Mouse (Mus musculus): ENCODE data around the gene Gpank1. TPM values are rescaled to one million over a fixed set of nuclear protein-coding genes. Genes with fewer than 3 reads are reported as not detected.

Gene Gpank1
- total RNA-seq (2023; ENCODE audit: inconsistent age) = 24.7 to 31.8 TPM (median 30.3 TPM) in 4 replicates

DNA sequence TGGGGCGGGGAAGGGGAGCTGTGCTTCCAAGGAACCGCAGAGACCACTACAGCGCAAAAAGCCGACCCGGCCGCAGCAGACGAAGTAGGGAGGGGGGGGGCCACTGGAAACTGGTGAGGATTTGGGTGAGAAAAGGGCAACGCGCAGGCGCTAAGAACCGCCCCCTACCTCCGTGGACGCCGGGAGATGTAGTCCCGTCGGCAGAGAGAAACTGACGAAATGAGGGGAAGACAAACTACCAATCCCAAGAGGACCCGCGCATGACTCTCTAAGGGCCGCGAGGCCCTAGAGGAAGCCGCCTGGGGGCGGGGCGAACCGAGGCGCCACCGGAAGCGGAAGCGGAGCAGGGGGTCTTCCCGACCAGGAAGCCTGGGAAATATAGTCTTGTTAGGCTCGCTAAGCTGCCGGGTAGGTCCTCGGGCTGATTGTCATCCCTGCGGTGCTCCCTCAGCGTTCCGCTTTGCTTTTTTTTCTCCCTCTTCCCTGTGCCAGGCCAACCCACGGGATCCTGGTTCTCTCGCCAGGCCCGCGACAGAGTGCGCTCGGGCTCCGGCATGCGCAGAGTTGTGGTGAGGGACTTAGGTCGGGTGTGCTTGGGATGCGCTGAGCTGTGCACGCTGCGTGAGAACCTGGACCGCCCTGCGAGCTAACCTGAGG lies at the start of gene Gpank1:
TSS of gene Gpank1 (plus strand) at position 313 of the 657 bp plus-strand sequence.

DNA sequence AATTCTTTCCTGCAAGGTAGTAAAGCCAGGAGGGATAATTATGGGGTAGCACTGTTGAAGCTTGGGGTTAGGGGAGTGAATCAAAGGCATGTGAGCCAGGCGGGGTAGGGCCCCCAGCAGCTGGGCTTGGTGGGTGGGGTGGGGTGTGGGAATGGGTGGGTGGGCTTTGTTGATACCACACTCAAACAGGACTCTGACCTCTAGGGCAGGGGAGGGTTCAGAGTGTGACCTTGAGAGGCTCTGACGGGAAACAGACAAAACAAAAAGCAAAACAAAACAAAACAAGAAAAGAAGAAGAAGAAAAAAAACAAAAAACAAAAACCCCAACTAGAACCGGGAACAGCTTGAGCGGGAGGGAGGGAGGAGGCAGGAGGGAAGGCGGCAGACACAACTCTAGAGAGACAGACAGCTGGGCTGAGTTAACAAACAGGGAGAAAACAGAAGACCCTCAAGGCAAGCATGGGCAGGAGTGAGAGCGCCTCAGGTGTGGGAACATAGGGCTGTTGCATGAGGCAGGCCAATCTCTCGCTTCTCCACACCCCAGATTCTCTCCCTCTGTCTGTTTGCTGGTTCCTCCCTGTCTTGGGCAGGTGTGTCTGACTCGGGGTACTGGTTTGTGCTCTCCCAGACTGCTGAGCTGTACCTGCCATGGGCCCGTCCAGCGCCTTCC lies 44.6 kb upstream of the Gpank1 start, which contains the start of gene Ly6g6e:
TSS of gene Ly6g6e (plus strand) at position 396 of the 670 bp plus-strand sequence.

DNA sequence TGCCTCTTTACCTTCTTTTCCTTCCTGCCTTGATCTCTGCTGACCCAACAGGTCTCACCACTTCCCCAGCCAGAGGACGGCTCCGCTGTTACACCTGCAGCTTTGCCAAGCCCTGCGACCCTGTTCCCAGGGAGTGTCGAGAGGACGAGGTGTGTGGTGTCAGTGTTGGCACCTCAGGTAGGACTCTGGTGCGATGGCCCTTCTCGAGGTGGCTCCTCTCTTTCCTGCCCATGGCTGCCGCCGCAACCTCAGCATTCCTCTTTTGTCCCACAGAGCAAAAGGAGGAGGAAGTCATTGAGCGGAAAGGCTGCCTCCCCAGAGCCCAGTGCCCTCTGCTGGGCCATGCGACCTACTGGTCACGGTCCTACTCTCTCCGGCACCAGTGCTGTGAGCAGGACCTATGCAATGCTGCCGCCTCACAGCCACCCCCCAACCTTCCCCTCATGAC lies 43.4 kb upstream of the Gpank1 start, which contains the start of gene Ly6g6d:
TSS of gene Ly6g6d (minus strand) at position 280 of the 448 bp plus-strand sequence.

DNA sequence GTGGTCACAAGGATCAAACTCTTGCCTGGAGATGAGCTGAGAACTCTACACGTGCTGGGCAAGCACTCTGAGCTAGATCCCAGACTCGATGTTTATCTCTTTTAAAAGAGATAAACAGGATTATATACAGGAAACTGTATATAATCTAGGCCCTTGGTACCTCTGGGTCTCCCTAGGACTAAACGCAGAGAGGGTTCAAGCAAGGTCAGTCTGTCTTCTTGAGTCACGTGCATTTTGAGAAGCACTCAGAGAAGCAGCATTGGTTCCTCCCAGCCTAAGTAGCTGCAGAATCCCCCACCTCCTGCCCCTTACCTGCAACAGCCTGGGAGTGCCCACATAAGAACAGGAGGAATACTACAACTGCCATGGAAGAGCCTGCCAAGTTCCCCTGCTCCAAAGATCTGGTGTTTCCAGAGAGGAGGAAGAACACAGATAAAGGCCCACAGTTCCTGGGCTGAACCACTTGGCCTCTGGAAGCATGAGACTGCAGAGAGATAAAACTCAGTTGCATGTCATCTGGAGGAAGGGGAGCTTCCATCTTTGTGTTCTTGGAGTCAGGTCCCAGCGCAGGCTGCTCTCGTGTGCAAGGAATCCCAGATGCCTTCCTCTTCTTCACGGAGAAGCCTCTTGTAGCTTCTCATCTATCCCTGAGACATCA lies 35.9 kb upstream of the Gpank1 start, which contains the start of gene Ly6g6f:
TSS of gene Ly6g6f (minus strand) at position 403 of the 658 bp plus-strand sequence.

DNA sequence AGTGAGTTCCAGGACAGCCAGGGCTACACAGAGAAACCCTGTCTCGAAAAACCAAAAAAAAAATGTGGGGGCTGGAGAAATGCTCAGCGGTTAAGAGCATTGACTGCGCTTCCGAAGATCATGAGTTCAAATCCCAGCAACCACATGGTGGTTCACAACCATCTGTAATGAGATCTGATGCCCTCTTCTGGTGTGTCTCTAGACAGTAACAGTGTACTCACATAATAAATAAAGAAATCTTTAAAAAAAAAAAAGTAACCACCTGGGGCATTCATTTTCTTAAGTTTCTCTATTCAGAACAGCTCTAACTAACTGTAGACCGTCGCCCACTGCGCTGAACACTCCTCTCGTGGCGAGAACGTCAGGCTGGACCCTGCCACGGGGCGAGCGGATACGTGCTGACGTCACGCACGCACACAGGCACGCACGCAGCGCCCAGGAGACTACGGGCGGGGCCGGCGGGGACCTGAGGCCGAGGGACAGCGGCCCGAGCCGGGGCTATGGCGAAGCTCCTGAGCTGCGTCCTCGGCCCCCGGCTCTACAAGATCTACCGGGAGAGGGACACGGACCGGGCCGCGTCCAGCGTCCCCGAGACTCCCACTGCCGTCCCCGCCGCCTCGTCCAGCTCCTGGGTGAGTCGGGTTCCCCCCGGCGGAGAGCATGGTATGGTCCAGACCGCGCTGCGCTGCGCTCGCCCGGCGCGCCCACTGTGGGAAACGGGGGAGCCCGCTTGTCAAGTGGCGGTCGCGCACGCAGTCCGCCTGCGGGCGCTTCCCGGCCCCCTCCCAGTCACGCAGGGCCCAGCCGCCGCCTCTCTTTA lies 32.2 kb upstream of the Gpank1 start, which contains the start of gene Abhd16a:
TSS of gene Abhd16a (plus strand) at position 439 of the 820 bp plus-strand sequence.

DNA sequence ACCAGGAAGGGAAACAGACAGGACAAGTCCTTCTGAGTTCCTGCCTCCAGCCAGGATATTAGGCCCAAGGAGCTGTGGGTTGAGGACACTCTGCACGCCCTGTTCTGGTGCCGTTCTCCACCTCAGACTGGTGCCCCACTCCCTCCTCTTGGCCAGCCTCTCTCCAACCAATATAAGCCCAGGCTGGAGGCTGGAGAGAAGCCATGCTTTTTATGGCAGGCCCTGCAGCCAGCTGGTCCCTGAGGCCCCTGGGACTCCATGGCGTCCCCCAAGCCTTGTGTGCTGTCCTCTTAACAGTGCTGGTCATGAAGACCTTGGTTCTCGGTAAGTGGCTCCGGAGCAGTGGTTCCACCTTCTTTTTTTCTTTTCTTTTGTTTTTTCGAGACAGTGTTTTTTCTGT lies 13.2 kb upstream of the Gpank1 start, which contains the start of gene Ly6g5c:
TSS of gene Ly6g5c (plus strand) at position 183 of the 400 bp plus-strand sequence.

DNA sequence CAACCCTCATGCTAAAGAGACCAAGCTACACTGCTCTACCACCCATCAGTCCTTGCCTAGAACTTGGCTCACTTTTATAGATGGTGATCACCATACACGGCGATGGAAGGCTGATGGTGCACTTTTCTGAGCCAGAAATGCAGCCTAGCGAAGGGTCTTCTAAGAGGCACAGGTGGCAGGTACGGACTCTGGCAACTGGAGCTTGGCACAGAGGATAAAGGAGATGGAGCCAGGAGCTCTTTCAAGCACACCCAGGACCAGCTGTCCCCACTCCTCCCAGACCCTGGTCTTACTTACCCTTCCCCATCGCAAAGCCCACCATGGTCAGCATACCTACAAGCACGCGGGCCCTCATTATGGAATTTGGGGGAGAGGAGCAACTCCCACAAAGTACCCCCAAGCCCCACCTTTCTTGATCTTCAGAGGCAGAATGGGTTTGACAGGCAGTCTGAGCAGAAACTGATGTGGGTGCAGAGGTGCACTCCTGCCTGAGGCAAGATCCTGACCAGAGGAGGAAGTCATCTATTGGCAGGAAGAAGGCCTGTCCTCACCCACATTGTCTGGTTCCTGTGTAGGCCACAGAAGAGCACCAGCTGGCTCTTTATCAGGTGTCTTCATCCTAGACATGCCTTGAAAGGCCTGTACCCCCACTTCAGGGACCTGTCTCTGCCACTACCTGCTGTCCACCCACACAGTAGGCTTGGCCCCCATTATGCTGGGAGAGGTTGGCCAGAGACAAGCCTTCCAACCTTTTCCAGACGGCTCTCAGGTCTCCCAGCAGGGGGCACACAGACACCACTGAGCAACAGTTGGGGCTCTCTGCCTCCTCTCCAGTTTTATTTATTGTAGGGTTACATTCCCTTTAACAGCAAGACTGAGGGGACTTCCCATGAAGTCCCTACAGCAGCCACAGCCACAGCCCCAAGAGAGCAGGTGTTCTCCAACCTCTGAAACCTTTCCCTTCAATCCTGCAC lies 5.9 kb upstream of the Gpank1 start, which contains the start of gene Ly6g5b:
TSS of gene Ly6g5b (minus strand) at position 383 of the 974 bp plus-strand sequence.

DNA sequence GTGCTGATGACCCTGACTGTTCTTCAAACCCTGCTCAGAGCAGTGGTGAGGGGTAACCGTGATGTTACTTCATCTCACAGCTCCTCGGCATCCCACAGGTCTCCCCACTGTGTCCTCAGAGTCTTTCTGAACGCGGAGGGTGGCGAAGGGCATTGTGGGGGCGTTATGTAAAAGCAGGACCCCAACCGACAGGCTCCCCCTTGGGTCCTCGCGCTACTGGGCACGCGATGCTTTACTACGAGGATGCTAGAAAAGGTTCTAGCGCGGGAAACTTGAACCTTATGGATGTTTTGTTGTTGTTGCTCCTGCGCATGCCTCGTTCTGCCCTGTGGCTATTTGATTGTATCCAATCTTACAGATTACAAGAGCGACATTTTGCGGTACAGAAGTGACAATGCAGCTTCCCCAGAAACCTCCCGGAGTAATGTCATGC lies 632 bp downstream of the Gpank1 start, which contains the start of gene Csnk2b:
TSS of gene Csnk2b (minus strand) at position 183 of the 433 bp plus-strand sequence.

DNA sequence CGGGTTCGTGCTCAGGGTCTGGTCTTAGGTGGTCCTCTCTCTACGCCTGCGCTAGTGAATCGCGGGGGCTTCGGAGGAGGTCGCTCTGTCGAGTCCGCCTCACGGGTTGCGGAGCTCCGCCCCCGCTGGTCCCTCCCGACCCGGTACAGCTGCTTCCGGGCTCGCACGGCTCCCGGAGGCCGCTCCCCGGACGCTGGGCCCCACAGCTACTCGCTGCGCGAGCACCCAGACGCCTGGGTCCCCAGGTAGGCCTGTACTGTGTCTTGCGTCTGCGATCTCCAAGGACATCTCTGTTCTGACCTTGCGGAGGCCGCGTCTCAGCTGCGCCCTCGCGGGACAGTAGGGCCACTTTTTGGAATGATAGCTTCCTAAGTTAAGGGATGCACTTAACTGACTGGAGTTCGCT lies 5.0 kb downstream of the Gpank1 start, which contains the start of gene D17H6S53E:
TSS of gene D17H6S53E (plus strand) at position 168 of the 406 bp plus-strand sequence.

DNA sequence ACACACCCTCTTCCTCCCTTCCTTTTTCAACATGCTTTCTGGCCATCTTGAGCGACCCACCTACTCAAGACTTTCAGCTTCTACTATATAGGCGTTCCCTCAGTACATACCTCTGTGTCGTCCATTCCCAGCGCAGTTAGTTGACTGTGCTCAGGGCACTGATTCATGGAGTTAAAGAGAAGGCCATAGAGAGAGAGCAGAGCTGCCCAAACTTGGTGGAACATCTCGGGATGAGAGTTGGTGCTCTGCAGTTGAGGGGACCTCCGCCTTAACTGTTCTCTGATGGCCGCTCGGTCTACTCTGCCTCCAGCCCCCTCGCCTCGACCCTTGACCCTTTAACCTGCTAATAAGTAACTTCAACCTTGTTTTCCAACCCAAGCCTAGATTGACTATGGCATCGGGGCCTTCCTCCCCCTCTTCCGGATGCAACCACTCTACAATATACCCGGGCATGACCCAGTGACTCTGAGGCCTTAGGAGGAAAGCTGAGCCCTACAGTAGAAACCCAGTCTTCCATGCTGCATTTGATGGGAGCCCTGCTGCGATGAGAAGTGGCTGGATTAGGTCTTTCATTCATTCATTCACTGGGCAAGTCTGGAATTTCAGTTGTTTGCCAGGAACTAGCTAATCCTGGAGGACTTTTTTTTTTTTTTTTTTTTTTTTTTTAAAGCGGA lies 10.4 kb downstream of the Gpank1 start, which contains the start of gene Apom:
TSS of gene Apom (minus strand) at position 551 of the 674 bp plus-strand sequence.

DNA sequence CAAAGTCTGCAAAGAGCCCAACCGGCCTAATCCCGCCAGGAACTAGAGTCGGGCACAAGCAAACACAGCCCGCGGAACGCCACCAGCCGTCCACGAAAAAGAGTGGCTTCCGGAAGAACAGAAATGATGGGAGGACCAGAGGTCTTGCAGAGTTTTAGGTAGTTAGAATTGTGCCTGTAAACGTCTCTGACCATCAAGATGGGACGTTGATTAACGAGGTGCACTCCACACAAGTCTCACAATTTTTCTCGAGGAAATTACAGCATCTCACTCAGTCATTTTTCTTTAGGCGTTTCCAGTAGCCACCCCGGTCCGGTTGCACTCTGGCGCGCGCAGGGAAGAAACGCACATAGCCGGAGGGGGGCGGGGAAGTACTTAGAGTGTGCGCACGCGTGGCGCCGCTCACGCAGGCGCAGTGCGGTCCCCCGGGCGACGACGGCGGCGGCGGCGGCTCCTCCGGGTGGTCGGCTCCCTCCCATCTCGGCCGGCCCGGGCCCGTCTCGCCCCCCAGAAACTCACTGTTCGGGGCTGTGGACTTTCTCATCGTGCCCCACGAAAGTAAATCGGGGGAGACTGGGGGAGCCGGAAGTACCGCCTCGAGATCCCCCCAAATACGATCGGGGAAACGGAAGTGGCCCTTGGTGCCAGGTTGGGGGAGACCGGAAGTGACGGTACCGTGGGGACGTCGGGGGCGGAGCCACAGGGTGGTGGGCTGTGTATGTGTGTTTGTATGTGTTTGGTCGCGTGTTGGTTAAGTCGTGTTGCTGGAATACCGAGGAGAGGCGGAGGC lies 13.7 kb downstream of the Gpank1 start, which contains the start of gene Bag6:
TSS of gene Bag6 (plus strand) at position 378 of the 790 bp plus-strand sequence.

DNA sequence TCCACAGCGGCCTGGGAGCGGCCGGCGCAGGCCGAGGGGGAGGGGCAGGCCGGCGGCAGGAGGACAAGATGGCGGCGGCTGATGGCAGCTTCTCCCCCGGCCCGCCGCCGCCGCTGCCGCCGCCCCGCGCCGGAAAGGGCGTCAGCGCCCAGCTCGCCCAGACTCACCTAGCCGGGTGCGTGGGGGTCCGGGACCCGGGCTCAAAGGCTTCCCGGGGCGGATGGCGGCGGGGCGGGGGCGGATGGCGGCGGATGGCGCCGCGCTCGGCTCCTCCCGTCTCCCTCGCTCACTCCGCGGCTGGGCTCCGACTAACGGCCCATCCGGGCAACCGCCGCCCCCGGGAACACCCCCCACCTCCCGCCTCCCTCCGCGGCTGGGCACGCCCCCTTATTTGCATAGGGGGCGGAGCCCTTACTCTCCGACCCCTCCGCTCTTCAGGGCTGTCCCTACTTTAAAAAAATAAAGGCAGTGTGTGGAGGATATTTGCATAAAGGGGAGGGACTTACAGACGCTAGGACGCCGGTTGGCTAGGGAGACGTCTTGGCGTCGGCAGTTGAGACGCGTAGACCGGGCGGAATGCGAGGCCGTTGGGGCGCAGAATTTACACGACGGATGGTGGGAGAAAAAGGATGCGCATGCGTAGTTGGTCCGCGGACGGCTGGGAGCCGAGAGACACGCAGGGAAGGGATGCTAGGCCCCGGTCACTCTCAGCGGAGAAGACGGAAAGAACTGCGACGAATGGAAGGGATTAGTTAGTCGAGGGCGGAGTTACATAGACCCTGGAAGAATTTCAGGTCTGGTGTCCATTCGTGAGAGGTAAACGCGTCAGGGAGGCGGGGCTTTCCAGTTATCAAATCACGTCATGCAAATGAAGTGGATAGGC lies 43.6 kb downstream of the Gpank1 start, which contains the start of gene Prrc2a:
TSS of gene Prrc2a (minus strand) at position 330 of the 883 bp plus-strand sequence.

Other genes starting within 250 kb of the Gpank1 start
- gene Zbtb12, start 242.0 kb upstream of the Gpank1 start, total RNA-seq (2023; ENCODE audit: inconsistent age) = 11.1 to 11.4 TPM (median 11.2 TPM) in 4 replicates
- 0.27 TPM in 1 of 4 replicates, not detected in the others for gene Gm20547, start 239.4 kb upstream of the Gpank1 start, total RNA-seq (2023; ENCODE audit: inconsistent age)
- 1.8 to 3.4 TPM (median 2.8 TPM) in 4 replicates for gene C2, start 223.2 kb upstream of the Gpank1 start, total RNA-seq (2023; ENCODE audit: inconsistent age)
- 152 to 164 TPM (median 157 TPM) in 4 replicates for gene Ehmt2, start 223.0 kb upstream of the Gpank1 start, total RNA-seq (2023; ENCODE audit: inconsistent age)
- not detected in 4 replicates for gene Slc44a4, start 207.0 kb upstream of the Gpank1 start, total RNA-seq (2023; ENCODE audit: inconsistent age)
- 94.9 to 102 TPM (median 98.6 TPM) in 4 replicates for gene Neu1, start 190.2 kb upstream of the Gpank1 start, total RNA-seq (2023; ENCODE audit: inconsistent age)
- gene Hspa1b, start 162.2 kb upstream of the Gpank1 start, total RNA-seq (2023; ENCODE audit: inconsistent age) = 17.8 to 62.2 TPM (median 28.7 TPM) in 4 replicates
- not detected in 4 replicates for gene Gm20481, start 151.5 kb upstream of the Gpank1 start, total RNA-seq (2023; ENCODE audit: inconsistent age)
- gene Hspa1a, start 149.3 kb upstream of the Gpank1 start, total RNA-seq (2023; ENCODE audit: inconsistent age) = 10.4 to 29.3 TPM (median 20.1 TPM) in 4 replicates
- gene Hspa1l, start 148.8 kb upstream of the Gpank1 start, total RNA-seq (2023; ENCODE audit: inconsistent age) = 0.21 to 0.38 TPM in 2 of 4 replicates, not detected in the others
- gene Lsm2, start 139.6 kb upstream of the Gpank1 start, total RNA-seq (2023; ENCODE audit: inconsistent age) = 30.0 to 37.2 TPM (median 32.0 TPM) in 4 replicates
- 269 to 300 TPM (median 290 TPM) in 4 replicates for gene Vars, start 120.5 kb upstream of the Gpank1 start, total RNA-seq (2023; ENCODE audit: inconsistent age)
- 0.16 to 0.54 TPM (median 0.25 TPM) in 4 replicates for gene Vwa7, start 104.9 kb upstream of the Gpank1 start, total RNA-seq (2023; ENCODE audit: inconsistent age)
- gene Sapcd1, start 93.4 kb upstream of the Gpank1 start, total RNA-seq (2023; ENCODE audit: inconsistent age) = 3.4 to 6.4 TPM (median 4.6 TPM) in 4 replicates
- gene Msh5, start 74.7 kb upstream of the Gpank1 start, total RNA-seq (2023; ENCODE audit: inconsistent age) = 6.1 to 10.5 TPM (median 9.2 TPM) in 4 replicates
- 196 to 218 TPM (median 210 TPM) in 4 replicates for gene Clic1, start 71.5 kb upstream of the Gpank1 start, total RNA-seq (2023; ENCODE audit: inconsistent age)
- gene Ddah2, start 62.4 kb upstream of the Gpank1 start, total RNA-seq (2023; ENCODE audit: inconsistent age) = 2.6 to 4.8 TPM (median 4.2 TPM) in 4 replicates
- not detected in 4 replicates for gene Ly6g6c, start 56.1 kb upstream of the Gpank1 start, total RNA-seq (2023; ENCODE audit: inconsistent age)
- gene Mpig6b, start 55.3 kb upstream of the Gpank1 start, total RNA-seq (2023; ENCODE audit: inconsistent age) = 0.45 TPM in 1 of 4 replicates, not detected in the others
- gene Ly6g6e, start 44.6 kb upstream of the Gpank1 start, total RNA-seq (2023; ENCODE audit: inconsistent age) = not detected in 4 replicates
- not detected in 4 replicates for gene Ly6g6d, start 43.4 kb upstream of the Gpank1 start, total RNA-seq (2023; ENCODE audit: inconsistent age)
- not detected in 4 replicates for gene Ly6g6f, start 35.8 kb upstream of the Gpank1 start, total RNA-seq (2023; ENCODE audit: inconsistent age)
- 76.3 to 80.8 TPM (median 77.2 TPM) in 4 replicates for gene Abhd16a, start 32.2 kb upstream of the Gpank1 start, total RNA-seq (2023; ENCODE audit: inconsistent age)
- gene Ly6g5c, start 13.2 kb upstream of the Gpank1 start, total RNA-seq (2023; ENCODE audit: inconsistent age) = not detected in 4 replicates
- gene Ly6g5b, start 6.0 kb upstream of the Gpank1 start, total RNA-seq (2023; ENCODE audit: inconsistent age) = 0.93 to 1.6 TPM (median 1.2 TPM) in 4 replicates
- 121 to 143 TPM (median 135 TPM) in 4 replicates for gene Csnk2b, start 598 bp downstream of the Gpank1 start, total RNA-seq (2023; ENCODE audit: inconsistent age)
- 10.6 to 19.4 TPM (median 13.7 TPM) in 4 replicates for gene D17H6S53E, start 4.9 kb downstream of the Gpank1 start, total RNA-seq (2023; ENCODE audit: inconsistent age)
- 0.51 to 2.8 TPM (median 0.69 TPM) in 3 of 4 replicates, not detected in the other for gene Apom, start 10.6 kb downstream of the Gpank1 start, total RNA-seq (2023; ENCODE audit: inconsistent age)
- gene Bag6, start 13.7 kb downstream of the Gpank1 start, total RNA-seq (2023; ENCODE audit: inconsistent age) = 446 to 480 TPM (median 464 TPM) in 4 replicates
- 328 to 347 TPM (median 341 TPM) in 4 replicates for gene Prrc2a, start 43.4 kb downstream of the Gpank1 start, total RNA-seq (2023; ENCODE audit: inconsistent age)
- 4.4 to 9.9 TPM (median 8.0 TPM) in 4 replicates for gene Aif1, start 54.6 kb downstream of the Gpank1 start, total RNA-seq (2023; ENCODE audit: inconsistent age)
- gene Lst1, start 67.0 kb downstream of the Gpank1 start, total RNA-seq (2023; ENCODE audit: inconsistent age) = 38.1 to 43.3 TPM (median 40.2 TPM) in 4 replicates
- 564 to 668 TPM (median 599 TPM) in 4 replicates for gene Ltb, start 73.0 kb downstream of the Gpank1 start, total RNA-seq (2023; ENCODE audit: inconsistent age)
- 9.9 to 12.7 TPM (median 11.2 TPM) in 4 replicates for gene Tnf, start 80.6 kb downstream of the Gpank1 start, total RNA-seq (2023; ENCODE audit: inconsistent age)
- 31.8 to 44.1 TPM (median 36.1 TPM) in 4 replicates for gene Lta, start 83.9 kb downstream of the Gpank1 start, total RNA-seq (2023; ENCODE audit: inconsistent age)
- gene Gm16181, start 99.4 kb downstream of the Gpank1 start, total RNA-seq (2023; ENCODE audit: inconsistent age) = not detected in 4 replicates
- 1.6 to 2.5 TPM (median 2.1 TPM) in 4 replicates for gene Atp6v1g2, start 112.2 kb downstream of the Gpank1 start, total RNA-seq (2023; ENCODE audit: inconsistent age)
- gene Nfkbil1, start 114.3 kb downstream of the Gpank1 start, total RNA-seq (2023; ENCODE audit: inconsistent age) = 13.3 to 15.9 TPM (median 13.7 TPM) in 4 replicates
- 432 to 470 TPM (median 447 TPM) in 4 replicates for gene Ddx39b, start 120.3 kb downstream of the Gpank1 start, total RNA-seq (2023; ENCODE audit: inconsistent age)
- gene H2-D1, start 141.3 kb downstream of the Gpank1 start, total RNA-seq (2023; ENCODE audit: inconsistent age) = 1,753 to 1,919 TPM (median 1,880 TPM) in 4 replicates
- gene H2-Q1, start 198.9 kb downstream of the Gpank1 start, total RNA-seq (2023; ENCODE audit: inconsistent age) = 11.8 to 16.3 TPM (median 15.1 TPM) in 4 replicates
- gene H2-Q2, start 220.8 kb downstream of the Gpank1 start, total RNA-seq (2023; ENCODE audit: inconsistent age) = 6.7 to 12.2 TPM (median 10.3 TPM) in 4 replicates